8 mouse cellular contexts compared by ENCODE assay signal in genomic region chr6:51168048-51168447, GRCm38 (mm10).
A peak's percentile ranks its signal among the peaks of the same experiment; 100 is the strongest.
DNase-seq lines count a peak whose midpoint lies in the region; ATAC-seq and TF ChIP-seq lines count a peak whose summit lies in the region.

No protein-coding gene starts in this region.

- peak; percentile 38; the same call in 1 of the 2 replicates for ATAC-seq in hindbrain, embryonic 12.5 days (ENCODE audit: low FRiP score)

- no peaks in the 10 kb centered on the region for H3K36me3 ChIP-seq in MEL (ENCODE audit: control insufficient read depth in 1 of 2, insufficient read depth in 2 of 2, low read length in 2 of 2)
- H3K36me3 ChIP-seq in hindbrain, embryonic 12.5 days: no peaks in the 10 kb centered on the region
- no peaks in the 10 kb centered on the region for H3K36me3 ChIP-seq in megakaryocyte, embryonic 14.5 days (replicated peaks; ENCODE audit: low read length)

- no peak overlapping the region for H3K27ac ChIP-seq in MEL (ENCODE audit: control insufficient read depth, low read depth, low read length)
- H3K27ac ChIP-seq in hindbrain, embryonic 12.5 days: peak overlapping the region; percentile 83

- DNase-seq in MEL (ENCODE audit: low read depth, low spot score): peak; percentile 28
- peak; percentile 63 for DNase-seq in cerebellum, adult 9-10 months
- DNase-seq in frontal cortex, postnatal 10 days (ENCODE audit: low spot score in 2 of 2): peak; percentile 44 to 75
- peak; percentile 54 to 85 for DNase-seq in layer of hippocampus, postnatal 25 days (ENCODE audit: extremely low spot score in 1 of 2, low spot score in 1 of 2)
- DNase-seq in right cerebral cortex, postnatal 4 days: peak; percentile 94
- peak; percentile 84 for DNase-seq in yolk sac, embryonic 10.5 days (ENCODE audit: low spot score)

- H3K27me3 ChIP-seq in MEL (ENCODE audit: control insufficient read depth in 1 of 2, insufficient read depth in 2 of 2, low read length in 2 of 2): no peaks in the 10 kb centered on the region
- H3K27me3 ChIP-seq in hindbrain, embryonic 12.5 days: no peaks in the 10 kb centered on the region
- peaks cover 17% of the 10 kb centered on the region for H3K27me3 ChIP-seq in megakaryocyte, embryonic 14.5 days (replicated peaks)

- no peaks in the 10 kb centered on the region for H3K4me1 ChIP-seq in MEL (ENCODE audit: control insufficient read depth in 1 of 2, insufficient read depth in 2 of 2, low read length in 2 of 2)
- peaks cover 24% of the 10 kb centered on the region for H3K4me1 ChIP-seq in hindbrain, embryonic 12.5 days
- peaks cover 33% of the 10 kb centered on the region for H3K4me1 ChIP-seq in megakaryocyte, embryonic 14.5 days

- no peaks in the 10 kb centered on the region for H3K79me2 ChIP-seq in MEL (ENCODE audit: control insufficient read depth, insufficient read depth, low read length, poor library complexity)

- no peak overlapping the region for H3K4me3 ChIP-seq in MEL (ENCODE audit: control insufficient read depth in 1 of 2, insufficient read depth in 1 of 2, low read depth in 2 of 2, low read length in 2 of 2)
- H3K4me3 ChIP-seq in hindbrain, embryonic 12.5 days: no peak overlapping the region
- peak overlapping the region; percentile 89 for H3K4me3 ChIP-seq in megakaryocyte, embryonic 14.5 days (replicated peaks)

- no peaks in the 10 kb centered on the region for H3K9me3 ChIP-seq in MEL (replicated peaks; ENCODE audit: insufficient read depth, low read length)
- H3K9me3 ChIP-seq in hindbrain, embryonic 12.5 days (replicated peaks): no peaks in the 10 kb centered on the region
- H3K9me3 ChIP-seq in megakaryocyte, embryonic 14.5 days: no peaks in the 10 kb centered on the region

- 2% methylated on average over 11 of the region's 11 CpGs for WGBS in hindbrain, embryonic 12.5 days

- TF ChIP-seq EP300 in MEL (IDR thresholded peaks at IDR 0.05; ENCODE audit: low read depth in 1 of 2, low read length in 2 of 2): no peak

- H3K4me2 ChIP-seq in hindbrain, embryonic 12.5 days (replicated peaks): peak overlapping the region; percentile 66

- H3K9ac ChIP-seq in MEL (ENCODE audit: control insufficient read depth, low read depth, low read length, poor library complexity, severe bottlenecking): no peak overlapping the region
- H3K9ac ChIP-seq in hindbrain, embryonic 12.5 days: peak overlapping the region; percentile 67; the same call in 1 of the 2 replicates

- TF ChIP-seq RAD21 in MEL (IDR thresholded peaks at IDR 0.05; ENCODE audit: low read depth, low read length): peak; percentile 47

- peak; percentile 38 to 73 (median 57) for TF ChIP-seq CTCF in MEL (IDR thresholded peaks at IDR 0.05 in 2 of 3, conservative IDR thresholded peaks at IDR 0.05 in 1 of 3; ENCODE audit: control insufficient read depth in 1 of 3, insufficient read depth in 1 of 3, low read depth in 2 of 3, low read length in 3 of 3, poor library complexity in 1 of 3, severe bottlenecking in 1 of 3)

- no peak for TF ChIP-seq POLR2A in MEL (IDR thresholded peaks at IDR 0.05; ENCODE audit: control insufficient read depth in 1 of 2, insufficient read depth in 1 of 2, low read depth in 1 of 2, low read length in 2 of 2, poor library complexity in 1 of 2)

TF ChIP-seq in MEL, 35 proteins besides CTCF, POLR2A, EP300 and RAD21:
- TF ChIP-seq POLR2AphosphoS2 (IDR thresholded peaks at IDR 0.05; ENCODE audit: low read length) (no peak), USF1 (IDR thresholded peaks at IDR 0.05; ENCODE audit: low read depth, low read length) (0 out of 2 replicates have a peak, but pooled peaks have one; percentile 17), SMC3 (IDR thresholded peaks at IDR 0.05; ENCODE audit: low read depth, low read length) (peak; percentile 47; the same call in 1 of the 2 replicates)

Comparison
In these comparisons a context has a peak if more than half of its experiments do, and no peak if none do; other contexts are left out.
1. DNase-seq: peak in every context shown above with its lines; median percentile 94 in right cerebral cortex, postnatal 4 days; 84 in yolk sac, embryonic 10.5 days; 70 in layer of hippocampus, postnatal 25 days; 63 in cerebellum, adult 9-10 months; 60 in frontal cortex, postnatal 10 days; 28 in MEL.